Mouse (Mus musculus) adrenal gland, adult 2 months (tissue): ENCODE measurements around the gene Jpt1. TPM values are rescaled to one million over a fixed set of nuclear protein-coding genes. Genes with fewer than 3 reads are reported as not detected.
A peak's percentile ranks its signal among the peaks of the same experiment; 100 is the strongest.
"Not testable (repeated sequence)": the region's sequence is repeated elsewhere in the genome, so short reads cannot be mapped to it uniquely, and the experiment has no call there.

ENCODE experiments used
- DNase-seq: peaks from one replicate; pipeline ENCODE4 v3.0.0; 2021
- polyA plus RNA-seq: library from polyadenylated mRNA; depleted of rRNA; stranded (reverse); fragments of >200 nt; gene quantifications from 2 replicates; pipeline ENCODE4 v1.2.3, GENCODE M21; 2012
- total RNA-seq, 2 experiments: library from RNA; stranded (reverse); gene quantifications; 2 replicates each; pipeline ENCODE4 v1.2.3; 2021

Gene Jpt1
- total and polyA plus RNA-seq, 3 experiments = 71.8 to 109 (median 100) TPM

DNA sequence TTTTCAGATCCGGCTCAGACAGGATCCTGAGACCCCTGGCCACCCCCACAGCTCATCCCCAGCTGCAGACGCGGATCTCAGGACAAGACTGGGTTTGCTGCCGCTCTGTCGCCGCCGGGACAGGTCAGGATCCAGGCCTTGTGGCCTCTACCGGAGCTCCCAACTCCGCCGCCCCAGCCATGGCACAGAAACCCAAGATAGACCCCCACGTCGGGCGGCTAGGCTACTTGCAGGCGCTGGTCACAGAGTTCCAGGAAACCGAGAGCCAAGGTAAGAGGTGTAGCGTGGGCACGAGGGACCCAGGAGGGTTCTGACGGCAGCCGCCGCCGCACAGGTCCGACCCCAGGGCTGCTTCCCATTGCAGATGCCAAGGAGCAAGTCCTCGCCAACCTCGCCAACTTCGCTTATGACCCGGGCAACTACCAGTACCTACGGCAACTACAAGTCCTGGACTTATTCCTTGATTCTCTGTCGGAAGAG lies 38.4 kb downstream of the Jpt1 start:
- no peak for DNase-seq

DNA sequence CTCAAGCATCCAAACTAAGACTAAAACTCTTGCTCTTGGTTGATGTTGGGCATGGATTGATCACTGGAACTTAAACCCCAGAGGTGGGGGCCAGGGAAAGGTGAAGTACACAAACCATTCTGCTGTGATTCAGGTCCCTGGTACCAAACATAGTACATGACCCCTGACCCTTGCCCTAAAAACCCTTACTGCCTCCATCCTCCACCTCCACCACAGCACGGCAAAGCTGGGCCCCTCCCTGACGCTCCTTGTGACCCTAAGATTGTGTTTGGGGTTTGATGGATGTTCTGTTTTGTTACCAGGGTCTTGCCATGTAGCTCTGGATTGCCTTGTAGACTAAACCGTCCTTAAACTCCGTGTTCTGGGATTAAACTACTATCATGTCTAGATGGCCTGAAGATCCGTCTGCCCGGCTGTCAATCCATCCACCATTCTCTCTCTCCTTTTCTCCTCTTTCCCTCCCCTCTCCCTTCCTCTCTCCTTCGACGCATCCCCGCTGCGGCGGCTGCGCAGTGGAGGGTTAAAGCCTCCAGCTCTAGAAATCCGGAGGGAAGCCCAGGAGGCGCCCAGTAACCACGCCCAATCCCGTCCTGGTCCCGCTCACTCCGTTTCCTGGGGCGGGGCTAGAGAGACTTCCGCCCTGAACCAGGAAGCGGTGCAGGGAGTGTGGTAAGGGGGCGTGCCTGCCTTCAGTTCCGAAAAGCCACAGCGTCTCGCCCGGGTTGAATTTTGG lies 39.0 kb downstream of the Jpt1 start, which contains the start of gene Armc7:
Armc7 (plus strand) TSS at position 643 of the 733 bp plus-strand sequence.
- peak; percentile 97 for DNase-seq

DNA sequence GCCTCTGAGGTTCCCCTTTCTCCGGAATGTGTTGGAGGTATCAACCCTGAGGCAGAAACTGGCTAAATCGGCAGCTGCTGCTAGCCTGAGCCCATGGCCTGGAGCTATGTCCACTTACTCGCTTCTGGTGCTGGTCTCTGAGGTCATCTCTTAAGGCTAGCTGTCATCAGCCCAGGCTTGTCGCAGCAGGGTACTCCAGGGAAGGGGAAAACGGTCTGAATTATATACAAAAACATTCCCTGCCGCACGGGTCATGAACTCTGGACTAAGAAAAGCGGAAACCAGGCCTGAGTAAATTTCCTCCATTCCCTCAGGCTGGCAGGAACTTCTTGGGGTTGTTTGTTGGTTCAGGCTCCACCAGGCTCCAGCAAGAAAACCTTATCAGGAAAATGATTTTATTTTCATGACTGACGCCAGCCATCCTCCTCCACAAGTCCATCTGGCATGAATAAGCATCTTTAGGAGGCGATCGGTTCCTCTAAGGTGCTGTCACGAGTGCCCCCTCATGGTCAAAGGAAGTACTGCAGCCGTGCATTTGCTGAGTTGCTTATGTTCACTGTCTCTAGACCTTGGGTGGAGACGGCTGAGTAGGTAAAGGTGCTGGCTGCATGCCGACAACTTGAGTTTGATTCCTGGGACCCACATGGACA lies 40.4 kb downstream of the Jpt1 start:
- DNase-seq = peak; percentile 91

DNA sequence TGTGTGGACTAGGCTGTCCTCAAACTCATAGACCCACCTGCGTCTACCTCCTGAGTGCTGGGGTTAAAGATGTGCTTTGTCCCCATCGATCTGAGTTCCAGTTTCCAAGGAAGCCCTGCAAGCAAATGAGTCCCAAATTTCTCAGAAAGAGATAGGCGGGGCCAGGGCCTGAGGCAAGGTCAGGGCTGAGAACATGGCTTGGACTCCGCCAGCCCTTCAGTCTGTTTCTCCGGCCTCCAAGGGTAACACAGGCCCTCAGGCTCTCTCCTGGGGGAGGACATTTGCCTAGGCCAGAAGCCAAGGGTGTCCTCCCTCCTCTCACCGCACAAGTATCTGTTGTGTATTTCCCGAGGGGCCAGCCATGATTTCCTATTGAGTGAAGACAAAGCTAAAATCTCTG lies 42.0 kb downstream of the Jpt1 start:
- DNase-seq = no peak

DNA sequence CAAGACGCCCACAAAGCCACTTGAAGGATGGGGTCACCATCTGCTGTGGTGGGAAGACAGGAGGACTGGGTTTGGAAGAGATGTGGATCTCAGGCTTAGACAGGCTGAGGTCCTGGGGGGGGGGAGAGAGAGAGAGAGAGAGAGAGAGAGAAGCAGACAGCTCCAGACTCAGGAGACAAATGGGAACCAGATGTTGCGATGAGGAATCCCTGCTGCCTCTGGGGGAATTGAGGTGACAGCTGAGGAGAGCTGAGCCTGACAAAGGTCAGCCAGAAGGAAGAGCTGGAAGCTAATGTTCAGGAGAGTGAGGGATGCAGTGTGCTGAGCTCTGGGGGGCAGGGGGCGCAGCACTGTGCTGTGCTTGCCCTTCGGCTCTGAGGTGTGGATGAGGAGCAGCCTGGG lies 47.0 kb downstream of the Jpt1 start:
- no peak for DNase-seq

DNA sequence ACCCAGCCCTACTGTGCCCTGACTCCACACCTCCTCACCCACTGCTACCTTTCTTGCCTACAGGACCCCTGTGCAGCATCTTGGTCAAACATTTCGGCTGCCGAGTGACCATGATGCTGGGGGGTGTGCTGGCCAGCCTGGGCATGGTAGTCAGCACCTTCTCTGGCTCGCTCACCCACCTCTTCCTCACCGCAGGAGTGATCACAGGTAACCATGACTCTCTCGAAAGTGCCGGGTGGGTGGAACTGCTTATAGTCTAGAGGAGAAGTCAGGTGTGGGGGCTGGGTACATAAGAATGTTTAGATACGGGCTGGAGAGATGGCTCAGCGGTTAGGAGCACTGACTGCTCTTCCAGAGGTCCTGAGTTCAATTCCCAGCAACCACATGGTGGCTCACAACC lies 49.3 kb downstream of the Jpt1 start:
- no peak for DNase-seq

DNA sequence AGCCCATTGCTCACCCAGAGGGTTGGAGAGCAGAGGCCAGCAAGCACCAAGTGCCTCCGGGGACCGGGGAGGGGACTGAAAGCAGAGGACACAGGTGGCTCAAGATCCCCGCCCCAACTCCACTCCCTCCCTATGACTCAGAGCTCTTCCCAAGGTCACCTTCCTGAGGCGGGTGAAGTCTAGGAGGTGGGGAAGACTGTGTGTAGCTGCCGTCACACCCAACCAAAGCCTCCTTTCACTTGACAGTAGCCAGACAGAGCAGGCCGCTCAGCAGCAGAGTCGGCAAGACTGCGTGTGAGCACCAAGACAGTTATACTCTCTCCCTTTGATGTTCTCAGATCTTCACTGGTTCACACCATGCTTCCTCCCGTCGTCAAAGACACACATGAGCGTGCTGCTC lies 50.8 kb downstream of the Jpt1 start:
- peak; percentile 50 for DNase-seq

DNA sequence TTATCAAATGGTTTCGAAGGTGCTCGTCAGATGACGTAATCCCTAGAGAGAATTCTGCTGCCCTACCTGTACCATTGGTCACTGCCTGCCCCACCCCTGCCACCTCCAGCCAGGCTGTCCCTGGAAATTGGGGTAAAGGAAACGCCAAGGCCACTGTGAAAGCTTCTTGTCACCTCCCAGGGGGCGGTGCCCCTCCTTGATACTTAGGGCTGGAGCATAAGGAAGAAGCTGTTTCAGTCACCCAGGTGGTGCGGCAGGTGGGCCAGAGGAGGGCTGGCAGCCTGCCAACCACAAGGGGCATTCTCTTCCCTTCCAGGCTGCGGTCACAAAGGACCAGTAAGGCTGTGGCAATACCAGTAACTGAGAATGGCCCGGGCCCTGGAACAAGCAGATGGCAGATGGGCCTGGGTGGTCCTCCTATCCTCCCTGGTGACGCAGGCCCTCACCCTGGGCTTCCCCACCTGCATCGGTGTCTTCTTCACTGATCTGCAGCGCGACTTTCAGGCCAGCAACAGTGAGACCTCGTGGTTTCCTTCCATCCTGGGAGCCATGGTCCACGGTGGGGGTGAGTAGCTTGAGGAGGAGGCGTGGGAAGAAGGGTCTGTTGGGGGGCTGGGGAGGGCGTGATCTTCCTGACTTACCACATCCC lies 51.8 kb downstream of the Jpt1 start, which contains the start of gene Slc16a5:
Slc16a5 (plus strand) TSS at position 232 of the 649 bp plus-strand sequence.
- DNase-seq = no peak

DNA sequence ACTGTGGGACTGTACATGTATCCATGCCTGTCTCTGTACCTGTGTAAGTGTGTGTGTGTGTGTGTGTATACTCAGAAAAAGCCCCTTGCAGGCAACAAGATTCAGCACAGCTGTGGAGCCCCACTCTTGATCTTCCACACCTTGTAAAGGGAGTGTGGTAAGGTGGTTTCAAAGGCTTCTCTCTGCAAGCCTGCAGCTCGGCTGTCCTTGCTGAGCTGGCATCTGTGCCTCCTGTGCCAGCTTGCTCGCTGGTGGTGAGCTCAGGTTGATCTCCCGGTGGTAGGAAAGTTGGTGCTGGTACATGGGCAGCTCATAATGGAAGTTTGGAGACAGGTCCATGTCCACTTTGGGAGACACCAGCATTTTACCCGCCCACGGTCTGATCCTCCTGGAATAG lies 52.3 kb downstream of the Jpt1 start:
- DNase-seq = no peak

DNA sequence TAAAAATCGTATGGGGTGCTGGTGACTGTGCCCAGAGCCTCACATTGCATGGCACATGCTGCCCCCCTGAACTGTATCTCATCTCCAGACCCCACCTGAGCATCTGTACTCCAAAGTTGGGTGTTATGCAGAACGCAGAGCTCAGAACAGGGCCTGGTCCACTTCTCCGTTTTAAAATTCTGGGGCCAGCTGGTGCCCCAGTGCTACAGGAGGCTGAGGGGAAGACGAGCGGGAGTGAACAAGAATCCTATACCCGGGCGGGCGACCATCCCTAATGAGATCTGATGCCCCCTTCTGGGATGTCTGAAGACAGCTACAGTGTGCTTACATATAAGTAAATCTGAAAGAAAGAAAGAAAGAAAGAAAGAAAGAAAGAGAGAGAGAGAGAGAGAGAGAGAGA lies 53.2 kb downstream of the Jpt1 start:
- no peak for DNase-seq

DNA sequence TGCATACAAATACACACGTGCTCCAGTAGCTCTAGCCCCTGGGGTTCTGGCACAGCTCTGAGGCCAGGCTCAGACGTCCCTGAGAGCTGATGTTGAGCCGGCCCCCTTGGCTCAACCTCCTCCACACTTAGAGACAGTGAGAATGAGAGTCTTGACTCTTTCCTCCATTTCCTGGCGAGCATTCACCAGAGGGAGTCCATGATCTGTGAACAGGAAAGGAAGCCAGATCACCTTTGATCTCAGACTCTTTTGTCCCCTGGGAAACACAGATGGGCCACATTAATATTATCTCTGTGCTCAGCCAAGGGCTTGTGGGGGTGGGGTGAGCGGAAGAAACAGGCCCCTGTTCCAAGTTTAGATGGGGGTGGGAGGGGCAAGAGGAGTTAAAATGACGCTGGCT lies 56.8 kb downstream of the Jpt1 start:
- no peak for DNase-seq

DNA sequence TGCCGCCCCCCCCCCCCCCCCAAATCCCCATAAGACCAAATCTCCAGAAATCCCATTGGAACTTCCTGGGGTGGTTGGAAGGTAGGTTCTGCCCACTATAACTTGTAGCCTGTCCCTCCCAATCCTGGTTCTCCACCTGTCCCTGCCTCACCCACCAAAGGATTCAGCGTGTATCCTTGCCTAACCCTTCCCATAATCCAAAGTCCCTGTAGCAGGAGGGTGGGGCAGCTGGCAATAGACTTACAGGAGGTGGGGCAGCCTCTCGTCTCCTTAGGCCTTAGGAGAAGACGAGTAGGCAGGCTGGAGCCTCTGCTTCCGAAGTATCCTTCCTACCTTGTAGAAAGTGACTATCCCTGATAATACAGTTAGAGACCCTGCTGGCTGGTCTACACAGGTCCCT lies 58.0 kb downstream of the Jpt1 start:
- DNase-seq = no peak

DNA sequence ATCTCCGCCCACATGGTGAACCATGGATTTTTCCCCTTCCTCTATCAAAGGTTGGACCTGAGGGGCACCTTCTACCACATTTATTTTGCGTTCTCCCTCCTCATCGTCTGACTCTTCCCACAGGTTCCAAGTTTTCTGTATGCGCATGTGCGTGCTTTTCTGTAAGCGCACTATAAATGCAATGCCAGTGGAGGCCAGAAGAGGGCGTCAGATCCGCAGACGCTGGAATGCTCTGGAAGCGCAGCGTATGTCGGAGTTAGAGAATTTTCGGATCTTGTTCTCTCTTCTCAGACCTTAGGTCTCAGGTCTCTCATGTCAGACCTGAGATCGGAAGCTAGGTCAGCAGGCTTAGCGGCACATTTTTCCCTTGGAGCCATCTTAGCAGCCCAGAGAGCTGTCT lies 58.6 kb downstream of the Jpt1 start:
- no peak for DNase-seq

DNA sequence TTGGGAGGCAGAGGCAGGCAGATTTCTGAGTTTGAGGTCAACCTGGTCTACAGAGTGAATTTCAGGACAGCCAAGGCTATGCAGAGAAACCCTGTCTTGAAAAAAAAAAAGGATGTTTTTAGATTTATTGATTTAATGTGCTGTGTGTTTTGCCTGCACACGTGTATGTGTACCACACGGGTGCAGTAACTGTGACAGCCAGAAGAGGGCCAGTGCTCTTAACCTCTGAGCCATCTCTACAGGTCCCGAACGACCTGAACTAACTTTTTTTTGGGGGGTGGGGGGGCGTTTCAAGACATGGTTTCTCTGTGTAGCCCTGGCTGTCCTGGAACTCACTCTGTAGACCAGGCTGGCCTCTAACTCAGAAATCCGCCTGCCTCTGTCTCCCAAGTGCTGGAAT lies 59.4 kb downstream of the Jpt1 start:
- DNase-seq = not testable (repeated sequence)

DNA sequence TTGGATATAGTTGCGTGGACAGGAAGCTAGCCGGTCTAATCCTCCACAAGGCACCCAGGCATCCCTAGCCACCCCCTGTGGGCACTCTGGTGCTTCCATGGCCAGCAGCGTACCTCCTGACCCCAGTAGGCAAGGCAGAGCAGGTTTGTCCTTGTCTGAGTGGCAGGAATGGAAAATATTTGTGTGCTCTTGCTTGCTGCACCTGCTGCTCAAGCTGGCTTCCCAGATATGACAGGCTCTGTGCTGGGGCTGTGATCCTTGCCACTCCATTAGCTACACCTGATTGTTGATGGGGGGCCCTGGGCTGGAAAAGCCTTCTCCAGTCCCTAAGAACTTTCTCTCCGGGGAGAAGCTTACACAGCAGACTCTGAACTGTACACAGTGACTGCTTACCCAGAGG lies 60.9 kb downstream of the Jpt1 start:
- DNase-seq = no peak

DNA sequence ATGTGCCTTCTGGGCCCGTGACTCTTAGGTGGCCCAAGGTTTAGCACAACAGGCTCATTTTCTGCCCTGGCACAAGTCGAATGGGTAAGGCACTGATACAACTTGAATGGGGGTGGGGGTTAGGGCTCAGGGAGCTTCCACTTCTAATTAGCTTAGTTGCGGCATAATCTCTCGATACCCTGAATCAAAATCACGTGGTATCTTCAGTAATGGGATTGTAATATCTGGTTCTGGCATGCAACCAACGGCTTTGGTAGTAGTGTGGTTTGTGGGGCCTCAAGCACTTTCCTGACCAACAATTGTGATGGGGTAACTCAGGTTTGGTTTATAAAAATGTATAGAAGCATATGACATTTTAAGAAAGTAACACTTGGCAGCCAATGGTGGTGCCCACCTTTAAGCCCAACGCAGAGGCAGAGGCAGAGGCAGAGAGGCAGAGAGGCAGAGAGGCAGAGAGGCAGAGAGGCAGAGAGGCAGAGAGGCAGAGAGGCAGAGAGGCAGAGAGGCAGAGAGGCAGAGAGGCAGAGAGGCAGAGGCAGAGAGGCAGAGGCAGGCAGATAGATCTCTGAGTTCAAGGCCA lies 61.8 kb downstream of the Jpt1 start:
- no peak for DNase-seq

DNA sequence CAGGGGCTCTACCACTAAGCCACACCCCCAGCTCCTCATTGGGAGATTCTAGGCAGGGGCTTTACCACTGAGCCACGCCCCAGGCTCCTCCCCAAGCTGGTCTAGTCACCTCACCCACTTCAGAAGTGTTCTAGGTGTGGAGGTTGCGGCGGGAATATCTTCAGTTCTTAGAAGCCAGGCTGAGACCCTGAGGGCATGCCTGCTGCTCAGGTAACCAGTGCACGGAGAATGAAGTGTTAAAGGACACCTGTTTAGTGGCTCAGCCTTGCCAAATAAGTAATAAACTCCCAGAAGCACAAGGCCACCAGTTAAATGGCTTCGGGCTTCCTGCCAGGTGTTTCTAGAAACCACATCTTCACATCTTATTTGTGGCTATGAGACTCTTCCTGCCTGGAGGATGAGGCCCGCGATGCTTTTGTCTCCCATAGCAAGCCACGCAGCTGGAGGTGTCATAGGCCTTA lies 62.4 kb downstream of the Jpt1 start:
- DNase-seq = no peak

DNA sequence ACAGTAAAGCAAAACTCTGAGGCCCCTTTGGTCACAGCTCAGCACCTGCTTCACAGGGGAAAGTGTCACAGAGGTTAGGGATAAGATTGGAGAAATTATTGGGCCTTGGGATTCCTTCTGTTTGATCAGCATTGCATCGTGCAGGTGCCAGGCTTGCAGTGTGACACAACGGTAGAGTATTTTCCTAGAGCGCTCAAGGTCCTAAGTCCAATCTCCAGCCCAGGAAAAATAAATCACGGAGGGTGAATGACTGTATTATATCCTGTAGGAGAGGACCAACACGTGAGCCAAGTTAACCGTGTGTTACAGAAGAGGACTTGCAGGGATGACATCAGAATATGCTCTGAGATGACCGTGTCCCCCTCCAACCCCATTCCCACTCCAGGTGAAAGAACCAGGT lies 64.0 kb downstream of the Jpt1 start:
- peak; percentile 60 for DNase-seq

DNA sequence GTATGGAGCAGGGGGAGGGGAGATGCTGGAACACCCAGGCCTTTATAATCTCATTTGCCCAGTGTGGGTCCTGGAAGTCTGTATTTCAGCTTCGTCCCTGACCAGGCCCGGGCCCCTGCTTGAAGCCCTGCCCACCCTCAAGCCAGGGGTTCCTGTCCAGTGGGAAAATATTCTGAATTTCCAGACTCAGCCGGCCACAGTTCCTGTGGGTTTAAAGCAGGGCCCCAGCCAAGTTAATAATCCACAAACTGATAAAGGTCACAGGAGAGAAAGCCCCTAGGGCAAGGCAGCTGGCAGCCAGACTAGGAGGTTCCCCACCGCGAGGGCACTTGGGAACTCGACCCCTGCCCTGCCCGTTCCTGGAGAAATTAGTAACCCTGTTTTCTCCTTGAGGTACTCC lies 65.2 kb downstream of the Jpt1 start:
- no peak for DNase-seq

DNA sequence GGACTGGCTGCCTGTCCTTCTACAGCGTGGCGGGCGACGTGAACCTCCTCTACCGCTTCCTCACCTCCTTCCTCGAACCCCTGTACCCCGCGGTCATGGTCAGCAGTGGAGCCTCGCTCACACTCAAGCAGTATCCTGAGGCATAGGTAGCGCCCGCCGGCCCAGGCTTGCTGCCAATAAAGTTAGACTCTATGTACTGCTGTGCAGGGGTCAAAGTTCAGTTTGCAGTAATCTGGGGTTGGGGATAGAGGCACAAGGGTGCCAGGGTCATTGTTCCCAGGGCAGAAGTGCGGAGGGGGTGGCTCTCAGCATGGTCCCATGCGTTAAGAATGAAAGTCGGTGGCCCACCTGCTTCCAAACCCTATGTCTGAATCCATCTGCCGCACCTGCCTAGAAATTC lies 66.1 kb downstream of the Jpt1 start:
- no peak for DNase-seq
